Mouse (Mus musculus) yolk sac, embryonic 10.5 days (tissue): ENCODE data around the gene Ckap5.
"Not testable (repeated sequence)": the region's sequence is repeated elsewhere in the genome, so short reads cannot be mapped to it uniquely, and the experiment has no call there.

Source experiments
- DNase-seq: peaks from one replicate; pipeline ENCODE4 v3.0.0-alpha.2; 2017; ENCODE audit warnings: low spot score

The Ckap5 gene

GRCm38 (mm10) chr2:91526294-91527146 lies at the start of gene Ckap5:
Gene Ckap5 (plus strand): TSS chr2:91526762.
- DNase-seq: peak; percentile 95

- no peak for DNase-seq
These were observed 49.7 kb upstream of the Ckap5 start for GRCm38 (mm10) chr2:91476841-91477240.

DNA sequence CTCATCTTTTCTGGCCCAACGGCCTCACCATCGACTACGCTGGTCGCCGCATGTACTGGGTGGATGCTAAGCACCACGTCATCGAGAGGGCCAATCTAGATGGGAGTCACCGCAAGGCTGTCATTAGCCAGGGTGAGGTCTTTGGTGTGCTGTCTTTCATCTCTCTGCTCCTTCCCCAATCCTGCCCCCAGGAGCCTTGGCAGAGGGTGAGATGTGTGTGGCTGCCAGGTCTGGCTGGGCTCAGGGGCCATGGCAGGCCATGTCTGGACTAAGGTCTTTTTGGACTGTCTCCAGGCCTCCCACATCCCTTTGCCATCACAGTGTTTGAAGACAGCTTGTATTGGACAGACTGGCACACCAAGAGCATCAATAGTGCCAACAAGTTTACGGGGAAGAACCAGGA lies 46.2 kb upstream of the Ckap5 start:
- DNase-seq: no peak

DNA sequence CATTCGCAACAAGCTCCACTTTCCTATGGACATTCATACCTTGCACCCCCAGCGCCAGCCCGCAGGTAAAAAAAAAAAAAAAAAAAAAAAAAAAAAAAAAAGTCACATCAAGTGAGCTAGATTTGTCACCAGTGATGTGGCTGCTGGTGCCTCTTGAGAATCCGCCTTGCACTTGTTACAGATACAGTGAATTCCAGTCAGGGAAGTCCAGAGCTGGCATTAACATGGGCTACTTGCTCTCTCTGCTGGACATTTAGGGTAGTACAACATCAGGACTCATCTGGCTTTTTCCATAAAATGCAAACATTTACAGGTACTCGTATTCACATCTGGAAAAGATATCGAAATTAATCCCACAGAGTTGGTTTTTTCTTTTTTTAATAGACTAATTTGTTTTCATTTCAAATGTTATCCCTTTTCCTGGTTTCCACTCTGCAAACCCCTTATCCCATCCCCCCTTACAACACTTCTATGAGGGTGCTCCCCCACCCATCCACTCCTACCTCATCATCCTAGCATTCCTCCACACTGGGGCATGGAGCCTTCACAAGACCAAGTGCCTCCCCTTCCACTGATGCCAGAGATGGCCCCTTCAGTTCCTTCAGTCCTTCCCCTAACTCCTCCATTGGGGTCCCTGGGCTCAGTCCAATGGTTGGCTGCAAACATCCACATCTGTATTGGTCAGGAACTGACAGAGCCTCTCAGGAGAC lies 45.6 kb upstream of the Ckap5 start:
- DNase-seq: peak; percentile 38

DNA sequence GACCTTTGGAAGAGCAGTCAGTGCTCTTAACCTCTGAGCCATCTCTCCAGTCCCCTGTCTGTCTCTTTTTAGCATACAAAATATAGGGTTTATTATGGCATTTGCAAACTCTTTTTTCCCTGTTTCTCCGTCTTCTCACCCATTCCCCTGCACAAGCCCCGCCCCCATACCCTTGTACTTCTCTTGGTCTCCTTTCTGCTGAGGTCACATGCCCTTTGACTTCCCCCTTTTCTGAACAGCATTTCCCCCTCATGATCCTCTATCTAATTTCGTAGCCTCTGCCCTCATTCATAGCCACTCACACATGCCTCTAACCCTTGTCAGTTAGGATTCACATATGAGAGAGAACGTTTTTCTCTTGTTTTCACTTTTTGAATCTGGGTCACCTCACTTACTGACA lies 41.9 kb upstream of the Ckap5 start:
- no peak for DNase-seq

GRCm38 (mm10) chr2:91485256-91485655 lies 41.3 kb upstream of the Ckap5 start:
- peak; percentile 42 for DNase-seq

DNA sequence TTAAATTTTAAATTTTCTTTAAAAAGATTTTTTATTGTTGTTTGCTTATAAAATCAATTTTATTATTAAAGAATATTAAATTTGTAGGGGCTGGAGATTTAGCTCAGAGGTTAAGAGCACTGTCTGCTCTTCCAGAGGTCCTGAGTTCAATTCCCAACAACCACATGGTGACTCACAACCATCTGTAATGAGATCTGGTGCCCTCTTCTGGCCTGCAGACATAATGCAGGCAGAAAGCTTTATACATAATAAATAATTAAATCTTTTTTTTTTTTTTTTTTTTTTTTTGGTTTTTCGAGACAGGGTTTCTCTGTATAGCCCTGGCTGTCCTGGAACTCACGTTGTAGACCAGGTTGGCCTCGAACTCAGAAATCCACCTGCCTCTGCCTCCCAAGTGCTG lies 39.3 kb upstream of the Ckap5 start:
- DNase-seq: not testable (repeated sequence)

GRCm38 (mm10) chr2:91492071-91492635 lies 34.4 kb upstream of the Ckap5 start:
- DNase-seq: no peak

DNA sequence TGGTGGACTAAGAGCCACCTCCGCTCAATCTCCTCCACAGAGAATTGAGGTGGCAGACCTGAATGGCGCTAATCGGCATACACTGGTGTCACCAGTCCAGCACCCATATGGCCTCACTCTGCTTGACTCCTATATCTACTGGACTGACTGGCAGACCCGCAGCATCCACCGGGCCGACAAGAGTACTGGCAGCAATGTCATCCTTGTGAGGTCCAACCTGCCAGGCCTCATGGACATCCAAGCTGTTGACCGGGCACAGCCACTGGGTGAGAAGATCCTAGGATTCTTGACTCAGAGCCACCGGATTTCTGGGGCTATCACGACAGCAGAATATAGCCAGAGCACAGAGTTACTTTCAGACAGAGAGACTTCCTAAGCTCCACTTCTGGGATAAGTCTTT lies 32.6 kb upstream of the Ckap5 start:
- DNase-seq: no peak

DNA sequence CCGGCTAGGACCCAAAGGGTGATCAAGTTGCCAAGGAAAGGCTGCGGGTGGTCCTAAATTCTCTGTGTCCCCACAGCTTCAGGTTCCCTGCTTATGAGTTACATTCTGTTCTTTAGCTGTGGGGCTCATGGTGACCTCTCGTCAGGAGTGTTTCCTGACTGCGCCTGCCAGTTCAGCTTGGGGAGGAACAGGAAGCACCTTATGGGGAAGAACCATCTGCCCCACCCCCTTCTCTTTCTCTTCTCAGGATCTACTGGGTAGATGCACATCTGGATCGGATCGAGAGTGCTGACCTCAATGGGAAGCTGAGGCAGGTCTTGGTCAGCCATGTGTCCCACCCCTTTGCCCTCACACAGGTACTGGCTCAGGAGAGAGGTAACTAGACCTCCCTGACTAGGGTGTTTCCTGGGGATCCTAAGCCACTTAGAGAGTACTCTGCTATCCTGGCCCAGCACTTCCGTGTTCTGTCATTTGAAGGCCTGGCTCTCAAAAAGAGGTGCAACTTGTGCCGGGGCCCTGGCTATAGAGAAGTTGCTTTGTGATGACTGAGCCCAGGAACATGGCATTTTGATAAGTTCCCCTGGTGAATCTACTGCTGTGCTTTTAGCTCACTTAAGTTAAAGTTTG lies 28.4 kb upstream of the Ckap5 start:
- no peak for DNase-seq

DNA sequence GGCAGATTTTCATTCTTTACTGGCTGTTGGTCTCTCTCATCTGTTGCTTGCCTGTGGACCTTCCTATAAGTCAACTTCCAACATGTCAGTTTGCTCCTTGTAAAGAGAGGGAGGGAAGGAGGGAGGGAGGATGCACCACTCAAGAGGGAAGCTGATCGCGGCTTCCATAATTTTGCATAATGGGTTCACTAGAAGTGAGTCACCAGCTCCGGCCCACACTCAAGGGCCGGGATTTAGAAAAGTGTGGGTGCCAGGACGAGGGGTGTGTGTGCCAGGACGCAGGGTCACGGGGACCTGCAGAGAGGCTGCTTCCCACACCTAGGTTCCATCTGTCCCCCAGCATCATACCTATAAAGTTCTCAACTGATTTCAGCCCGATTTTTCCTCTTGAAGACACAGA lies 18.5 kb upstream of the Ckap5 start:
- DNase-seq: no peak

DNA sequence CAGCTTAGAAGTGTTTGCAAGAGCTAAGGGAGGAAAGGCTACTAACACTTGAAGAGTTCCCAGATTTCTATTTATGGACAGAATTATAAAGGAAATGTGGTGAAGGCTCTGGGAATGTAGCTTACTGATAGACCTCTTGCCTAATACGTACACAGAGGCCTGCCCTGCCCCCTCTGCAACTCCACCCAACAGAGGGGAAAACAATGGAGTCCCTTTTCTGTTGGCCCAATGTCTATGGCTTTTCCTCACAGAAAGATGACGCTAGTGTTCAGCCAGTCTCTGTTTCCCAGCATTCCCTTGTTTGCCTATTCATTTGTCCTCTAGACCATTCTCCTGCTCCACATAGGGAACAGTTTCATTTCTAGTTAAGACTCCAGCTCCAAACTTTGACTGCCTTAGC lies 9.4 kb upstream of the Ckap5 start:
- no peak for DNase-seq

GRCm38 (mm10) chr2:91527147-91527486 lies 555 bp downstream of the Ckap5 start:
- no peak for DNase-seq

GRCm38 (mm10) chr2:91537588-91538205 lies 11.1 kb downstream of the Ckap5 start:
- peak; percentile 87 for DNase-seq

DNA sequence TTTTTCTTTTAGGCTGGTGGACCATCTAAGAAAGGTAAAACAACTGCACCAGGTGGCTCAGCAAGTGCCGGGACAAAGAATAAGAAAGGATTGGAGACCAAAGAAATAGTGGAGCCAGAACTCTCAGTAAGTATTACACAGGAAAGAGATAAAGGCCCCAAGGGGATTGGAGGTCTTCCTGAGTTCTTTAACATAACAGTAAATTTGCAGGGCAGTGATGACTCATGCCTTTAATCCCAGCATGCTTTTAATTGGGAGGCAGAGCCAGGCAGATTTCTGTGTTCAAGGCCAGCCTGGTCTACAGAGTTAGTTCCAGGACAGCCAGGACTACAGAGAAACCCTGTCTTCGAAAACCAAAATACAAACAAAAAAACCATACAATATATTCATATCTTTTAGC lies 41.6 kb downstream of the Ckap5 start:
- no peak for DNase-seq

- DNase-seq: no peak
These were observed 54.3 kb downstream of the Ckap5 start for GRCm38 (mm10) chr2:91580894-91581293.

- DNase-seq: no peak
These were observed 59.7 kb downstream of the Ckap5 start for GRCm38 (mm10) chr2:91586242-91586641.

DNA sequence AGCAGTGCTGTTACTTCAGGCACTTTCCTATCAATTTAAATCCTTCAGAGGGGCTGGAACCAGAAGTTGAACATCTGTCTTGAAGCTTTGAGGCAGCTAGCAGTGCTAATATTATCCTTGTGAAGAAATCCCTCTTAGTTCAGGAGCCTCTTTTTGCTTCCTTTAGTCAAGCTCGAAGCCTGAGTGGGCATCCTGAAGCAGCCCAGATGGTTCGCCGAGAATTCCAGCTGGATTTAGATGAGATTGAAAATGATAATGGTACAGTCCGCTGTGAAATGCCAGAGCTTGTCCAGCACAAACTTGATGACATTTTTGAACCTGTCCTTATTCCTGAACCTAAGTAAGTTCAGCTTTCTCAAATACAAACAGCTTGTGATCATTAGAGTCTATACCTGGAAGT lies 73.9 kb downstream of the Ckap5 start:
- DNase-seq: no peak

DNA sequence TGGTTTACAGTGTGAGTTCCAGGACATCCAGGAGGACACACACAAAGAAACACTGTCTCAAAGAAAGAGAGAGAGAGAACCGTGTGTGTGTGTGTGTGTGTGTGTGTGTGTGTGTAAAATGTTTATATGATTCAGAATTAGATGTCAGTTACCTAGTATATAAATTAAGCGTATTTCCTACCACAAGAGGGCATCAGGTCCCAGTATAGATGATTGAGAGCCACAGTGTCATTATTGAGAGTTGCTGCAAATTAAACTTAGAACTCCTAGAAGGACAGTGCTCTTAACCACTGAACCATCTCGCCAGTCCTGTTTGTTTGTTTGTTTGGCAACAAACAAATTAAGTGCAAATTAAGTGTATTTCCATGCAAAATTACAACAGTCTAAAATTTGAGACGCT lies 75.8 kb downstream of the Ckap5 start:
- no peak for DNase-seq

DNA sequence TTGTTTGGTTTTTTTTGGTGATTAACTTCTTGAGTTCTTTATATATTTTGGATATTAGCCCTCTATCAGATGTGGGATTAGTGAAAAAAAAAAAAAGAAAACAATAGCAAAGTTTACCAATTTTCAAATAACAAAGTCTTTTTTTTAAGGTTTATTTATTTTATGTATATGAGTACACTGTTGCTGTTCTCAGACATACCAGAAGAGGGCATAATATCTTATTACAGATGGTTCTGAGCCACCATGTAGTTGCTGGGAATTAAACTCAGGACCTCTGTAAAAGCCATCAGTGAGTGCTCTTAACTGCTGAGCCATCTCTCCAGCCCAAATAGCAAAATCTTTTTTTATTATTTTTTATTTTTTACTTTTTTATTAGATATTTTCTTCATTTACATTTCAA lies 82.8 kb downstream of the Ckap5 start:
- not testable (repeated sequence) for DNase-seq

- no peak for DNase-seq
These were observed 95.8 kb downstream of the Ckap5 start for GRCm38 (mm10) chr2:91622356-91622755.

- not testable (repeated sequence) for DNase-seq
These were observed 96.8 kb downstream of the Ckap5 start for GRCm38 (mm10) chr2:91623366-91623765.
